Mouse (Mus musculus) heart, embryonic 14.5 days (tissue): ENCODE results near the gene Noa1. TPM values are rescaled to one million over a fixed set of nuclear protein-coding genes. Genes with fewer than 3 reads are reported as not detected.

Experiments used
- microRNA-seq: library from miRNA; unstranded; fragments of <30 nt; microRNA quantifications from one replicate; pipeline ENCODE4, GENCODE M21; 2016
- polyA plus RNA-seq: library from polyadenylated mRNA; unstranded; fragments of >200 nt; fragmentation: Nextera tagmentation; extraction: Ambion mirVana; gene quantifications from 2 replicates; pipeline ENCODE4 v1.2.1, GENCODE M21; 2014

Noa1 gene
- polyA plus RNA-seq, 1 experiment from 2014 or later, result 17.0 TPM

Small RNA genes within 50 kb of the gene (microRNA-seq; reads per million reads assigned to microRNA genes)
- gene Mir5098, result not detected

Other genes starting within 250 kb of the Noa1 start
- gene Hopx, start 195.0 kb downstream of the Noa1 start, polyA plus RNA-seq, result 30.1 and 34.0 TPM in 2 replicates
- gene Spink2, start 98.6 kb downstream of the Noa1 start, polyA plus RNA-seq, result 4.7 and 5.3 TPM in 2 replicates
- 26.1 and 26.7 TPM in 2 replicates for gene Rest, start 44.6 kb downstream of the Noa1 start, polyA plus RNA-seq
- gene Polr2b, start 63 bp upstream of the Noa1 start, polyA plus RNA-seq, result 40.0 and 40.3 TPM in 2 replicates
- gene Igfbp7, start 98.0 kb upstream of the Noa1 start, polyA plus RNA-seq, result 49.8 and 51.8 TPM in 2 replicates